ENCODE assay signal across 27 mouse cellular contexts in genomic region chr10:25453150-25453549, GRCm38 (mm10).
DNase-seq lines count a peak whose midpoint lies in the region; ATAC-seq and TF ChIP-seq lines count a peak whose summit lies in the region.
"Had no signal": no experiment of that assay in that cellular context is flagged by ENCODE, and none has a peak within 500 bp of the region (broad histone marks: within the 10 kb centered on the region; RNA-seq: fewer than 3 reads in every experiment).

No protein-coding gene starts in this region.

- peaks cover 23% of the 10 kb centered on the region for H3K4me1 ChIP-seq in embryonic facial prominence, embryonic 13.5 days
- H3K4me1 ChIP-seq in embryonic facial prominence, embryonic 10.5 days, result peaks cover 10% of the 10 kb centered on the region
- H3K4me1 ChIP-seq in intestine, embryonic 15.5 days (replicated peaks), result no peaks in the 10 kb centered on the region
- no peaks in the 10 kb centered on the region for H3K4me1 ChIP-seq in intestine, postnatal 0 days (replicated peaks; ENCODE audit: control insufficient read depth, insufficient read depth, low read length)
- peaks cover 2% of the 10 kb centered on the region; the same call in 1 of the 2 replicates for H3K4me1 ChIP-seq in neural tube, embryonic 11.5 days (ENCODE audit: control insufficient read depth, insufficient read depth, low read length)
- H3K4me1 ChIP-seq in neural tube, embryonic 14.5 days (ENCODE audit: control insufficient read depth, insufficient read depth, low read length), result no peaks in the 10 kb centered on the region
- H3K4me1 ChIP-seq: liver, embryonic 15.5 days; midbrain, embryonic 13.5 days had no signal

- H3K27me3 ChIP-seq in embryonic facial prominence, embryonic 13.5 days, result no peaks in the 10 kb centered on the region
- H3K27me3 ChIP-seq in embryonic facial prominence, embryonic 10.5 days (replicated peaks; ENCODE audit: low read depth, poor library complexity, severe bottlenecking), result no peaks in the 10 kb centered on the region
- H3K27me3 ChIP-seq in intestine, embryonic 15.5 days (replicated peaks), result no peaks in the 10 kb centered on the region
- no peaks in the 10 kb centered on the region for H3K27me3 ChIP-seq in intestine, postnatal 0 days (replicated peaks; ENCODE audit: control insufficient read depth, insufficient read depth, low read length)
- H3K27me3 ChIP-seq in neural tube, embryonic 11.5 days (ENCODE audit: control insufficient read depth, insufficient read depth, low read length), result no peaks in the 10 kb centered on the region
- no peaks in the 10 kb centered on the region for H3K27me3 ChIP-seq in neural tube, embryonic 14.5 days (ENCODE audit: control insufficient read depth, insufficient read depth, low read length)
- H3K27me3 ChIP-seq: embryonic facial prominence, embryonic 12.5 days; liver, embryonic 15.5 days; megakaryocyte, embryonic 14.5 days; midbrain, embryonic 13.5 days; neural tube, embryonic 12.5 days had no signal

- WGBS in embryonic facial prominence, embryonic 13.5 days, result 45% methylated on average over 9 of the region's 9 CpGs
- 73% methylated on average over 9 of the region's 9 CpGs for WGBS in embryonic facial prominence, embryonic 10.5 days
- 70% methylated on average over 9 of the region's 9 CpGs for WGBS in intestine, embryonic 15.5 days
- WGBS in intestine, postnatal 0 days, result 72% methylated on average over 9 of the region's 9 CpGs
- 63% methylated on average over 9 of the region's 9 CpGs for WGBS in neural tube, embryonic 11.5 days
- WGBS in neural tube, embryonic 14.5 days, result 48% methylated on average over 9 of the region's 9 CpGs

- H3K4me3 ChIP-seq in embryonic facial prominence, embryonic 13.5 days, result no peak overlapping the region
- H3K4me3 ChIP-seq in embryonic facial prominence, embryonic 10.5 days, result no peak overlapping the region
- no peak overlapping the region for H3K4me3 ChIP-seq in intestine, embryonic 15.5 days (replicated peaks)
- H3K4me3 ChIP-seq in intestine, postnatal 0 days (ENCODE audit: low read depth, low read length), result no peak overlapping the region
- H3K4me3 ChIP-seq in neural tube, embryonic 11.5 days (ENCODE audit: low read depth, low read length), result no peak overlapping the region
- H3K4me3 ChIP-seq in neural tube, embryonic 14.5 days (ENCODE audit: low read depth, low read length), result no peak overlapping the region
- H3K4me3 ChIP-seq: embryonic facial prominence, embryonic 12.5 days; heart, embryonic 10.5 days; left cerebral cortex, adult 2 months; liver, embryonic 15.5 days; megakaryocyte, embryonic 14.5 days; midbrain, embryonic 13.5 days; neural tube, embryonic 12.5 days had no signal

- H3K9ac ChIP-seq in embryonic facial prominence, embryonic 13.5 days, result no peak overlapping the region
- H3K9ac ChIP-seq in intestine, embryonic 15.5 days, result no peak overlapping the region
- no peak overlapping the region for H3K9ac ChIP-seq in intestine, postnatal 0 days (ENCODE audit: low read depth, low read length)
- H3K9ac ChIP-seq in neural tube, embryonic 11.5 days (ENCODE audit: low read length), result no peak overlapping the region
- H3K9ac ChIP-seq in neural tube, embryonic 14.5 days (replicated peaks; ENCODE audit: low read depth, low read length), result no peak overlapping the region
- H3K9ac ChIP-seq: embryonic facial prominence, embryonic 12.5 days; liver, embryonic 15.5 days; midbrain, embryonic 13.5 days; neural tube, embryonic 12.5 days had no signal

- H3K4me2 ChIP-seq in embryonic facial prominence, embryonic 13.5 days, result no peak overlapping the region
- H3K4me2 ChIP-seq in intestine, embryonic 15.5 days (replicated peaks), result no peak overlapping the region
- H3K4me2 ChIP-seq in intestine, postnatal 0 days (replicated peaks; ENCODE audit: low read depth), result no peak overlapping the region
- H3K4me2 ChIP-seq in neural tube, embryonic 11.5 days (ENCODE audit: low read depth), result no peak overlapping the region
- no peak overlapping the region for H3K4me2 ChIP-seq in neural tube, embryonic 14.5 days (ENCODE audit: low read depth, low read length)
- H3K4me2 ChIP-seq: embryonic facial prominence, embryonic 12.5 days; liver, embryonic 15.5 days; midbrain, embryonic 13.5 days; neural tube, embryonic 12.5 days had no signal

- no peaks in the 10 kb centered on the region; the same call in 1 of the 2 replicates for H3K36me3 ChIP-seq in embryonic facial prominence, embryonic 13.5 days
- H3K36me3 ChIP-seq in embryonic facial prominence, embryonic 10.5 days (replicated peaks), result 0 out of 2 replicates have a peak, but pooled peaks cover 3% of the 10 kb centered on the region
- no peaks in the 10 kb centered on the region for H3K36me3 ChIP-seq in intestine, embryonic 15.5 days
- H3K36me3 ChIP-seq in intestine, postnatal 0 days (ENCODE audit: control insufficient read depth, insufficient read depth), result no peaks in the 10 kb centered on the region
- H3K36me3 ChIP-seq in neural tube, embryonic 11.5 days (ENCODE audit: control insufficient read depth, insufficient read depth, low read length), result no peaks in the 10 kb centered on the region
- H3K36me3 ChIP-seq in neural tube, embryonic 14.5 days (ENCODE audit: control insufficient read depth, insufficient read depth, low read length), result no peaks in the 10 kb centered on the region
- H3K36me3 ChIP-seq: heart, embryonic 10.5 days; liver, embryonic 15.5 days; midbrain, embryonic 13.5 days; neural tube, embryonic 12.5 days had no signal

- DNase-seq in embryonic facial prominence, embryonic 10.5 days (ENCODE audit: low spot score), result no peak
- peak; percentile 24 for DNase-seq in neural tube, embryonic 11.5 days (ENCODE audit: low spot score)
- DNase-seq in neural tube, embryonic 10.5 days (ENCODE audit: extremely low spot score, low spot score), result no peak
- no peak for DNase-seq in gastrocnemius, adult 8-10 months (ENCODE audit: low spot score in 2 of 2)
- DNase-seq: adrenal gland, adult 8-10 months; cerebellum, adult 11-12 months; cerebellum, postnatal 10 days; heart, postnatal 4 days; kidney, adult 18-20 months; kidney, postnatal 4 days; layer of hippocampus, adult 9-11 months; liver; lung, postnatal 36 days; right cerebral cortex, adult 18-20 months; right cerebral cortex, postnatal 4 days had no signal

- ATAC-seq in embryonic facial prominence, embryonic 13.5 days (ENCODE audit: insufficient number of reproducible peaks, insufficient read depth, low FRiP score, low TSS enrichment, low read depth), result peak; percentile 37; the same call in 1 of the 2 replicates
- 0 out of 2 replicates have a peak, but pooled peaks have one; percentile 43 for ATAC-seq in intestine, embryonic 15.5 days
- no peak for ATAC-seq in intestine, postnatal 0 days
- no peak for ATAC-seq in neural tube, embryonic 11.5 days (ENCODE audit: insufficient read depth, low FRiP score, low TSS enrichment)
- peak; percentile 41; the same call in 1 of the 2 replicates for ATAC-seq in neural tube, embryonic 14.5 days (ENCODE audit: low read depth)
- ATAC-seq: activated CD4-positive, CD25-positive, alpha-beta regulatory T cell, adult 4 months; midbrain, embryonic 13.5 days had no signal

- H3K27ac ChIP-seq in embryonic facial prominence, embryonic 13.5 days, result peak overlapping the region; percentile 41; the same call in 1 of the 2 replicates
- H3K27ac ChIP-seq in embryonic facial prominence, embryonic 10.5 days (replicated peaks), result no peak overlapping the region
- no peak overlapping the region for H3K27ac ChIP-seq in intestine, embryonic 15.5 days
- no peak overlapping the region for H3K27ac ChIP-seq in intestine, postnatal 0 days (ENCODE audit: low read depth, low read length)
- no peak overlapping the region for H3K27ac ChIP-seq in neural tube, embryonic 11.5 days (ENCODE audit: low read depth, low read length)
- no peak overlapping the region for H3K27ac ChIP-seq in neural tube, embryonic 14.5 days (ENCODE audit: low read depth, low read length)
- H3K27ac ChIP-seq: embryonic facial prominence, embryonic 12.5 days; heart, embryonic 10.5 days; liver, embryonic 15.5 days; midbrain, embryonic 13.5 days; neural tube, embryonic 12.5 days had no signal

- H3K9me3 ChIP-seq in embryonic facial prominence, embryonic 13.5 days, result no peaks in the 10 kb centered on the region
- H3K9me3 ChIP-seq in embryonic facial prominence, embryonic 10.5 days, result no peaks in the 10 kb centered on the region
- H3K9me3 ChIP-seq in intestine, embryonic 15.5 days, result no peaks in the 10 kb centered on the region
- no peaks in the 10 kb centered on the region for H3K9me3 ChIP-seq in intestine, postnatal 0 days (ENCODE audit: control insufficient read depth)
- no peaks in the 10 kb centered on the region for H3K9me3 ChIP-seq in neural tube, embryonic 11.5 days (ENCODE audit: control insufficient read depth, low read length)
- H3K9me3 ChIP-seq in neural tube, embryonic 14.5 days (ENCODE audit: control insufficient read depth, low read length), result no peaks in the 10 kb centered on the region
- H3K9me3 ChIP-seq: embryonic facial prominence, embryonic 12.5 days; heart, embryonic 10.5 days; liver, embryonic 15.5 days; megakaryocyte, embryonic 14.5 days; midbrain, embryonic 13.5 days; neural tube, embryonic 12.5 days had no signal

- TF ChIP-seq CTCF in intestine, postnatal 0 days (IDR thresholded peaks at IDR 0.05; ENCODE audit: low read depth), result no peak

Comparison
In these comparisons a context has a peak if more than half of its experiments do, and no peak if none do; other contexts are left out.
1. ATAC-seq: peak in embryonic facial prominence, embryonic 13.5 days (single experiment), intestine, embryonic 15.5 days (single experiment) and neural tube, embryonic 14.5 days (single experiment); none in intestine, postnatal 0 days (single experiment) and neural tube, embryonic 11.5 days (single experiment).